Mouse (Mus musculus): ENCODE data around the gene Ttc13.

DNA sequence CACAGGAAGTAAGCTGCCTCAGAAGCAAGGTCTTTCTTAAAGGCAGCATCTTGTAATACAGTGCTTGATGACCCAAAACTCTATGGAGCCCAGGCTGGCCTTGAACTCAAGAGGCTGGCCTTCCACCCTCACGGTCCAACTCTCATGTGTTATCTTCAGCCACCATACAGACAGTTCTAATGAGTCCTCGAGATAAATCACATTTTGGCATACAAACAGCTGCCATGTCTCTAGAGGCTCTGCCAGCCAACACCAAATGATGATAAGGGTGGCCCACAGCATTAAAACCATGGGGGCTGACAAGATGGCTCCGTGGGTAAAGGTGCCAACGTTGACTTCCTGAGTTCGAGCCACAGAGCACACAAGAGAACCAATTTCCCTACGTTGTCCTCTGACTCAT lies 8.6 kb downstream of the Ttc13 start:
- TF ChIP-seq POLR2A (IDR thresholded peaks at IDR 0.05; ENCODE audit: low read depth, low read length): no peak
- no peak for TF ChIP-seq CTCF (IDR thresholded peaks at IDR 0.05; ENCODE audit: extremely low read depth, insufficient read length, insufficient replicate concordance, low read depth, low read length)

All from small intestine, adult 2 months (tissue).